Mouse (Mus musculus): ENCODE results near the gene Nbas. TPM values are rescaled to one million over a fixed set of nuclear protein-coding genes. Genes with fewer than 3 reads are reported as not detected.

The Nbas gene
- polyA plus RNA-seq, 1 experiment from 2014 or later = 14.4 TPM

GRCm38 (mm10) chr12:13543806-13544205 lies 274.9 kb downstream of the Nbas start:
- Histone ChIP-seq H3K9me3 (ENCODE audit: control insufficient read depth, low read length) (no peaks in the 10 kb centered on the region), H3K4me3 (ENCODE audit: low read length) (no peak overlapping the region), H3K27ac (ENCODE audit: low read depth, low read length) (no peak overlapping the region), H3K4me1 (ENCODE audit: control insufficient read depth, insufficient read depth, low read depth, low read length) (no peaks in the 10 kb centered on the region), H3K4me2 (ENCODE audit: low read length) (no peak overlapping the region), H3K36me3 (ENCODE audit: control insufficient read depth, insufficient read depth, low read length) (no peaks in the 10 kb centered on the region), H3K9ac (ENCODE audit: low read depth, low read length) (no peak overlapping the region), H3K27me3 (replicated peaks; ENCODE audit: control insufficient read depth, insufficient read depth, low read length) (no peaks in the 10 kb centered on the region)
- WGBS = 46% methylated on average over 5 of the region's 5 CpGs
- no peak for ATAC-seq

- no peak for ATAC-seq
- WGBS = 91% methylated on average over 5 of the region's 5 CpGs
Observed at GRCm38 (mm10) chr12:13563646-13564289, 294.8 kb downstream of the Nbas start.

GRCm38 (mm10) chr12:13564330-13564729 lies 295.4 kb downstream of the Nbas start:
- WGBS = 89% methylated on average over 2 of the region's 2 CpGs

More at GRCm38 (mm10) chr12:13563646-13564289, 294.8 kb downstream of the Nbas start:
- H3K36me3 ChIP-seq (ENCODE audit: control insufficient read depth, insufficient read depth, low read length) = no peaks in the 10 kb centered on the region; the same call in 1 of the 2 replicates
- H3K4me2 ChIP-seq (ENCODE audit: low read length) = no peak overlapping the region
- no peak overlapping the region for H3K4me3 ChIP-seq (ENCODE audit: low read length)
- H3K9ac ChIP-seq (ENCODE audit: low read depth, low read length) = no peak overlapping the region
- H3K4me1 ChIP-seq (ENCODE audit: control insufficient read depth, insufficient read depth, low read depth, low read length) = no peaks in the 10 kb centered on the region
- no peaks in the 10 kb centered on the region for H3K27me3 ChIP-seq (replicated peaks; ENCODE audit: control insufficient read depth, insufficient read depth, low read length)
- H3K27ac ChIP-seq (ENCODE audit: low read depth, low read length) = no peak overlapping the region
- H3K9me3 ChIP-seq (ENCODE audit: control insufficient read depth, low read length) = no peaks in the 10 kb centered on the region

GRCm38 (mm10) chr12:13566421-13566820 lies 297.5 kb downstream of the Nbas start:
- Histone ChIP-seq H3K4me1 (ENCODE audit: control insufficient read depth, insufficient read depth, low read depth, low read length) (no peaks in the 10 kb centered on the region), H3K27ac (ENCODE audit: low read depth, low read length) (no peak overlapping the region)
- WGBS = 88% methylated on average over 7 of the region's 7 CpGs

More at GRCm38 (mm10) chr12:13564330-13564729, 295.4 kb downstream of the Nbas start:
- Histone ChIP-seq H3K4me1 (ENCODE audit: control insufficient read depth, insufficient read depth, low read depth, low read length) (no peaks in the 10 kb centered on the region), H3K27me3 (replicated peaks; ENCODE audit: control insufficient read depth, insufficient read depth, low read length) (no peaks in the 10 kb centered on the region), H3K4me3 (ENCODE audit: low read length) (no peak overlapping the region), H3K9me3 (ENCODE audit: control insufficient read depth, low read length) (no peaks in the 10 kb centered on the region), H3K36me3 (ENCODE audit: control insufficient read depth, insufficient read depth, low read length) (no peaks in the 10 kb centered on the region; the same call in 1 of the 2 replicates), H3K4me2 (ENCODE audit: low read length) (no peak overlapping the region), H3K27ac (ENCODE audit: low read depth, low read length) (no peak overlapping the region), H3K9ac (ENCODE audit: low read depth, low read length) (no peak overlapping the region)
- ATAC-seq = no peak

GRCm38 (mm10) chr12:13575158-13575557 lies 306.2 kb downstream of the Nbas start:
- Histone ChIP-seq H3K27me3 (replicated peaks; ENCODE audit: control insufficient read depth, insufficient read depth, low read length) (no peaks in the 10 kb centered on the region), H3K4me1 (ENCODE audit: control insufficient read depth, insufficient read depth, low read depth, low read length) (no peaks in the 10 kb centered on the region), H3K4me3 (ENCODE audit: low read length) (no peak overlapping the region), H3K4me2 (ENCODE audit: low read length) (no peak overlapping the region), H3K9me3 (ENCODE audit: control insufficient read depth, low read length) (no peaks in the 10 kb centered on the region), H3K27ac (ENCODE audit: low read depth, low read length) (no peak overlapping the region), H3K9ac (ENCODE audit: low read depth, low read length) (no peak overlapping the region), H3K36me3 (ENCODE audit: control insufficient read depth, insufficient read depth, low read length) (no peaks in the 10 kb centered on the region)
- ATAC-seq = no peak
- 79% methylated on average over 4 of the region's 4 CpGs for WGBS

More at GRCm38 (mm10) chr12:13566421-13566820, 297.5 kb downstream of the Nbas start:
- H3K4me3 ChIP-seq (ENCODE audit: low read length) = no peak overlapping the region
- ATAC-seq = no peak
- no peaks in the 10 kb centered on the region for H3K9me3 ChIP-seq (ENCODE audit: control insufficient read depth, low read length)
- no peaks in the 10 kb centered on the region for H3K27me3 ChIP-seq (replicated peaks; ENCODE audit: control insufficient read depth, insufficient read depth, low read length)
- no peak overlapping the region for H3K9ac ChIP-seq (ENCODE audit: low read depth, low read length)
- no peaks in the 10 kb centered on the region for H3K36me3 ChIP-seq (ENCODE audit: control insufficient read depth, insufficient read depth, low read length)
- H3K4me2 ChIP-seq (ENCODE audit: low read length) = no peak overlapping the region

- Histone ChIP-seq H3K4me3 (ENCODE audit: low read length) (no peak overlapping the region), H3K4me1 (ENCODE audit: control insufficient read depth, insufficient read depth, low read depth, low read length) (no peaks in the 10 kb centered on the region), H3K9me3 (ENCODE audit: control insufficient read depth, low read length) (no peaks in the 10 kb centered on the region), H3K36me3 (ENCODE audit: control insufficient read depth, insufficient read depth, low read length) (no peaks in the 10 kb centered on the region), H3K9ac (ENCODE audit: low read depth, low read length) (no peak overlapping the region), H3K4me2 (ENCODE audit: low read length) (no peak overlapping the region), H3K27ac (ENCODE audit: low read depth, low read length) (no peak overlapping the region), H3K27me3 (replicated peaks; ENCODE audit: control insufficient read depth, insufficient read depth, low read length) (no peaks in the 10 kb centered on the region)
- 93% methylated on average over 5 of the region's 5 CpGs for WGBS
- ATAC-seq = no peak
Observed at GRCm38 (mm10) chr12:13575605-13576600, 307.0 kb downstream of the Nbas start.

- no peak for ATAC-seq
- Histone ChIP-seq H3K4me3 (ENCODE audit: low read length) (no peak overlapping the region), H3K27ac (ENCODE audit: low read depth, low read length) (no peak overlapping the region), H3K36me3 (ENCODE audit: control insufficient read depth, insufficient read depth, low read length) (no peaks in the 10 kb centered on the region), H3K4me1 (ENCODE audit: control insufficient read depth, insufficient read depth, low read depth, low read length) (no peaks in the 10 kb centered on the region), H3K27me3 (replicated peaks; ENCODE audit: control insufficient read depth, insufficient read depth, low read length) (no peaks in the 10 kb centered on the region), H3K9me3 (ENCODE audit: control insufficient read depth, low read length) (no peaks in the 10 kb centered on the region), H3K9ac (ENCODE audit: low read depth, low read length) (no peak overlapping the region), H3K4me2 (ENCODE audit: low read length) (no peak overlapping the region)
- WGBS = 70% methylated on average over 4 of the region's 4 CpGs
Observed at GRCm38 (mm10) chr12:13576761-13577160, 307.8 kb downstream of the Nbas start.

- no peak overlapping the region for H3K27ac ChIP-seq (ENCODE audit: low read depth, low read length)
- peaks cover 4% of the 10 kb centered on the region; the same call in 1 of the 2 replicates for H3K36me3 ChIP-seq (ENCODE audit: control insufficient read depth, insufficient read depth, low read length)
- no peak overlapping the region for H3K9ac ChIP-seq (ENCODE audit: low read depth, low read length)
- no peaks in the 10 kb centered on the region for H3K9me3 ChIP-seq (ENCODE audit: control insufficient read depth, low read length)
- no peaks in the 10 kb centered on the region for H3K4me1 ChIP-seq (ENCODE audit: control insufficient read depth, insufficient read depth, low read depth, low read length)
- no peaks in the 10 kb centered on the region for H3K27me3 ChIP-seq (replicated peaks; ENCODE audit: control insufficient read depth, insufficient read depth, low read length)
- H3K4me3 ChIP-seq (ENCODE audit: low read length) = no peak overlapping the region
- WGBS = 86% methylated on average over 1 of the region's 1 CpGs
- no peak overlapping the region for H3K4me2 ChIP-seq (ENCODE audit: low read length)
- no peak for ATAC-seq
Observed at GRCm38 (mm10) chr12:13580796-13581195, 311.9 kb downstream of the Nbas start.

- Histone ChIP-seq H3K4me2 (ENCODE audit: low read length) (no peak overlapping the region), H3K27me3 (replicated peaks; ENCODE audit: control insufficient read depth, insufficient read depth, low read length) (no peaks in the 10 kb centered on the region), H3K4me3 (ENCODE audit: low read length) (no peak overlapping the region), H3K36me3 (ENCODE audit: control insufficient read depth, insufficient read depth, low read length) (peaks cover 4% of the 10 kb centered on the region; the same call in 1 of the 2 replicates), H3K27ac (ENCODE audit: low read depth, low read length) (no peak overlapping the region), H3K9ac (ENCODE audit: low read depth, low read length) (no peak overlapping the region), H3K9me3 (ENCODE audit: control insufficient read depth, low read length) (no peaks in the 10 kb centered on the region), H3K4me1 (ENCODE audit: control insufficient read depth, insufficient read depth, low read depth, low read length) (0 out of 2 replicates have a peak, but pooled peaks cover 2% of the 10 kb centered on the region)
- ATAC-seq = no peak
- 97% methylated on average over 6 of the region's 6 CpGs for WGBS
Observed at GRCm38 (mm10) chr12:13583386-13583785, 314.5 kb downstream of the Nbas start.

All from hindbrain, embryonic 16.5 days (tissue).